Mouse (Mus musculus): ENCODE measurements around the gene Pknox1. TPM values are rescaled to one million over a fixed set of nuclear protein-coding genes. Genes with fewer than 3 reads are reported as not detected.

The Pknox1 gene
- polyA plus RNA-seq (2014; fragmentation: Illumina TruSeq; extraction: RNeasy Lipid Tissue Mini Kit (QIAGEN cat#74804); ENCODE audit: low read depth, low replicate concordance): 15.6 TPM

DNA sequence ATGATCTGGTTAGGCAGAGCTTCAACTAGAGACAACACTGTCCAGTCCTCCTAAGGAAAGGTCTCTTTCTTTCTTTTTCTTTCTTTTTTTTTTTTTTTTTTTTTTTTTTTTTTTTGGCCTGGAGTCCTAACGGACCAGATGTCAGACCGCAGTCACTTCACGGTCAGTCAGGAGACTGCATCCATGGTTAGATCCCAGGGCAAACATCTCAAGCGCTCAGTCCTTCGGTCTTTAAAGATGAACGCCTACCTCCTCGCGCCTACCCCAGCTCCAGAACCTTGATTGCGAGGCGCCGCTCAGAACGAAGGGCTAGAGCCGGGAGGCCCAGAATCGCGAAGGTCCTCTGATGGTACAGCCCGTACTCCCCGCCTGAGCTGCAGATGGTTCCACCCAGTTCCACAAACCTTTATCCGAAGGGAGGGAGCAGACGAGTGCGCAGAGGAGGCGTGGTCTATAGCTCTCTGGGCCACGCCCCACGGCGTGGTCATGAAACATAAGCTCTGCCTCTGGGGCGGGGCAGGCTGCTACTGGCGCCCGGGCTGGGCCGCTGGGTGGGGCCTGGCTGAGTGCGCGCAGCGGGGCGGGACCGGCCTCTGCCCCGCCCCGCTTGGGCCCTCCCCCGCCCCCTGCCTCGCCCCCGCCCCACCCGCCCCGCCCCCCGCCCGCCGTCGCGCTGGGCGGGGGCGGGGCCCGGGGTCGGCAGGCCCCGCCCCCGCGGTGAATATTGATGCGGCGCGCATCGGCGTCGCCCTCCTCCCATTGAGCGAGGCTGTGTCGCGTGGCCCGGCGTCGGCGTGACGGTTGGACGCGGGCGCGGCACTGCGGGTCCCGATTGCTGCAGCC lies at the start of gene Pknox1:
TSS of gene Pknox1 (plus strand) at position 720 of the 843 bp plus-strand sequence.

DNA sequence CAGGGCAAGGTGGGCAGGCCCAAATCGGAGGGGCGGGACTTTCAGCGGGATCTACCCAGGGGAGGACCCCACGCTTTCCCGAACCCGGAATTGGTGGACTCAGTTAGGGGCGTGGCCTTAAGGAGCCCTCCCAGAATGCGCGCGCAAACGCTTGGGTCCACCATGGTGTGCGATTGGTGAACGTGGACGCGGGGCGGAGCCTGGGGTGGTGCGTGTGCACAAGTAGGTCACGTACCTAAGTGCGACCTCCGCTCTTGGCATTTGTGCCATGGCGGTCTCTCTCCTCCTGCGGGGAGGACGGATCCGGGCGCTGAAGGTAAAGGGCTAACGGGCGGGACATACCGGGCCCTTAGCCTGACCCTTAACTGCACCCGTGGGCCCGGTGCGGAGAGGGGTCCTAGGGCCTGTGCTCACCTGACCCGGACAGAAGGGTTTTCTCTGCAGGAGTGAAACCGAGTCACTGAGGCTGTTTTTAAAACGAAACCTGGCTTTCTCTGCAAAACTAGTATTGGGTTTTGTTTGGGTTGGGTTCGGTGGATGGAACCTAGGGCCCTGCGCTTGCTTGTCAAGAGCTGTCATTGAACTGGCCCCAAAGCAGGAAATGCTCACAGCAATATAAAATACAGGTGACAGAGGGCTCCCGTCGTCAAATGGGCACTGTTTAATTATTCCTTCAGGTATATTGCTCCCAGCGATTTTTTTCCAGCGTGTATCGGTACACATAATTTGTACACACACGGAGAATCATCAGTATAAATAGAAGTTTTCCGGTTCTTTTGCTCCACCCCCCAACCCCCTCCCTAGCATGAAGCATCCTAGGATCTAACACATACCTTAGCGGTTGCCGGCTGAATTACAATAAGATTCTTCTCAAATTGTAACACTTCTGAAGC lies 44.3 kb upstream of the Pknox1 start, which contains the start of the genes Wdr4 and Ndufv3:
TSS of gene Wdr4 (minus strand) at position 35 of the 893 bp plus-strand sequence.
TSS of gene Ndufv3 (plus strand) at position 170 of the 893 bp plus-strand sequence.

GRCm38 (mm10) chr17:31636942-31637811 lies 72.6 kb downstream of the Pknox1 start, which contains the start of gene Cbs:
TSS of gene Cbs (minus strand) at chr17:31637238.

Other genes starting within 250 kb of the Pknox1 start
- 2.7 TPM for gene Pde9a, start 178.5 kb upstream of the Pknox1 start, polyA plus RNA-seq (2014; fragmentation: Illumina TruSeq; extraction: RNeasy Lipid Tissue Mini Kit (QIAGEN cat#74804); ENCODE audit: low read depth, low replicate concordance)
- 2.5 TPM for gene Wdr4, start 44.8 kb upstream of the Pknox1 start, polyA plus RNA-seq (2014; fragmentation: Illumina TruSeq; extraction: RNeasy Lipid Tissue Mini Kit (QIAGEN cat#74804); ENCODE audit: low read depth, low replicate concordance)
- 18.0 TPM for gene Ndufv3, start 44.6 kb upstream of the Pknox1 start, polyA plus RNA-seq (2014; fragmentation: Illumina TruSeq; extraction: RNeasy Lipid Tissue Mini Kit (QIAGEN cat#74804); ENCODE audit: low read depth, low replicate concordance)
- 0.03 TPM for gene Cbs, start 72.5 kb downstream of the Pknox1 start, polyA plus RNA-seq (2014; fragmentation: Illumina TruSeq; extraction: RNeasy Lipid Tissue Mini Kit (QIAGEN cat#74804); ENCODE audit: low read depth, low replicate concordance)
- 37.4 TPM for gene U2af1, start 94.2 kb downstream of the Pknox1 start, polyA plus RNA-seq (2014; fragmentation: Illumina TruSeq; extraction: RNeasy Lipid Tissue Mini Kit (QIAGEN cat#74804); ENCODE audit: low read depth, low replicate concordance)
- gene Cryaa, start 113.1 kb downstream of the Pknox1 start, polyA plus RNA-seq (2014; fragmentation: Illumina TruSeq; extraction: RNeasy Lipid Tissue Mini Kit (QIAGEN cat#74804); ENCODE audit: low read depth, low replicate concordance): not detected